Mouse (Mus musculus): ENCODE data around the gene Tgoln1. TPM values are rescaled to one million over a fixed set of nuclear protein-coding genes. Genes with fewer than 3 reads are reported as not detected.
A peak's percentile ranks its signal among the peaks of the same experiment; 100 is the strongest.

The Tgoln1 gene
- polyA plus RNA-seq, 1 experiment: 50.0 TPM

DNA sequence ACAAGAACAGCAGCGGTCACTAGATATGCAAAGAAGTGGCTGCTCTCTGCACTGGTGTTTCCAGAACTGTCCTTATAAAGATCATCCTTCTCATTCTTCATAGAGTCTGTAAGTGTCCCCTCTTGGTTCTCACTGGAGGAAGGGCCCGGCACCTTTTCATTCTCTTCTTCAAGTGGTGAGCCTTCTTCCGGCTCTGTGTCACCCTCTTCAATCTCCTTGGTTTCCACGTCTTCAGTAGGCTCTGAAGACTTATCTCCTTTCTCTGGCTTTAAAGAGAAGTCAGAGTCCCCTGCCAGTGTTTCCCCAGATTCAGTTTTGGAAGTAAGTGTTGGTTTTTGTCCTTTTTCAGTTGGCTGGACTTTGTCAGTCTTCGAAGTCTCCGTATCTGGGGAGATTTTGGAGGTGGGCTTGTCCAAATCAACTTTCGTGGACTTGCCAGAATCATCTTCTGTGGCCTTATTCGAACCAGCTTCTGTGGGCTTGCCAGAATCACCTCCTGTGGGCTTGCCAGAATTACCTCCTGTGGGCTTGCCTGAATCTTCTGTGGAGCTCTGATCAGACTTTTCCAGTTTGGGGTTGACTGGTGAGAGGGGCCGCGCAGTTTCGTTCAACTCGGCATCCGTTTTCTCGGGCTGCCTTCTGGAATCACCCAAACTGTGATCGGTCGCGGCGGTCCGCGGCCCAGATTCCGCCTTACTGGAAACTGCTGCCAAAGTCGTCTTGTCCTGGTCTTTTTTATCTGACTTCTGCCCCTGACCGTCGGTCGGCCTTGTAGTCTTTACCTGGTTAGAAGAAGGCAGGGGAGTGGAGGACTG lies 1.0 kb downstream of the Tgoln1 start:
- TF ChIP-seq POLR2A (IDR thresholded peaks at IDR 0.05; ENCODE audit: low read depth, low read length) (no peak), CTCF (IDR thresholded peaks at IDR 0.05; ENCODE audit: borderline replicate concordance, insufficient read depth, low read length) (no peak)
- Histone ChIP-seq H3K4me1 (ENCODE audit: control insufficient read depth, insufficient read depth, low read length) (no peaks in the 10 kb centered on the region), H3K4me3 (ENCODE audit: insufficient read depth, low read length) (peak overlapping the region; percentile 96), H3K27ac (ENCODE audit: insufficient read depth, low read length) (no peak overlapping the region)

DNA sequence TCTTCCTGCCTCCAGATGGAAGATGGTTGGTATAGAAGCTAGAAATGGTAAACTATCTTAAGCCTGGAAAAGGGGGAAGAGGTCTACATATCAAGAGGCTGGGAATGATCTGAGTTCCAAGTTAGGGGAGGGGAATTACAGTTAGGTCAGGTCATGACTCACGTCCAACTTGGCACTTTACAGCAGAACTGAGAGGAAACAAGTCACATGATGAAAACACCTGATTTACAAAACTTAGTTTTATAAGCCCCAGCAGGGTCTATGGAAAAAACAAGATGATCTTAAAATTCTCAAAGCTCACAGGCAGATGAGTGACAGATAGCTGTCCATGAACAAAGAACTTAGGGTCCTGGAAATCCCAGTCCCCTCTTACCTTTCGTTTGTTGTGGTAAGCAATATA lies 1.6 kb downstream of the Tgoln1 start:
- Histone ChIP-seq H3K4me3 (ENCODE audit: insufficient read depth, low read length) (peak overlapping the region; percentile 96), H3K4me1 (ENCODE audit: control insufficient read depth, insufficient read depth, low read length) (peaks cover 4% of the 10 kb centered on the region; the same call in 1 of the 2 replicates), H3K27ac (ENCODE audit: insufficient read depth, low read length) (no peak overlapping the region)
- TF ChIP-seq POLR2A (IDR thresholded peaks at IDR 0.05; ENCODE audit: low read depth, low read length): no peak
- TF ChIP-seq CTCF (IDR thresholded peaks at IDR 0.05; ENCODE audit: borderline replicate concordance, insufficient read depth, low read length): no peak

DNA sequence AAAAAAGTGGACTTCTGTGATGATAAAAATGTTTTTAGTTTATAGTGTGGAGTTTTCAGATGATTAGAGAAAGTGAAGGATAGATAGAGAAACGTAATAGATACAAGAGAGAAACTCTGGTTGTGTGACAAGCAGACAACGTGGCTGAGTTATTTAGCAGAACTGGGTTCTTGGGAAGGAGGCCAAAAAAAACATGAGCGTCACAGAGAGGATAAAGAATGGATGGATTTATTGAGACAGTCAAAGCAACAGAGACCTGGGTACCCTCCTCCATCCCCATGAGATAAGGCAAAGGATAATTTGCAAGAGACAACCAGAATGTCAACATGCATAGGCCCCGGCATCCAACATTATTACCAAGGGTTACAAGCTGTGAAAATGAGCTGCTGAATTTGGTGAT lies 6.5 kb downstream of the Tgoln1 start:
- no peak for TF ChIP-seq CTCF (IDR thresholded peaks at IDR 0.05; ENCODE audit: borderline replicate concordance, insufficient read depth, low read length)
- no peak for TF ChIP-seq POLR2A (IDR thresholded peaks at IDR 0.05; ENCODE audit: low read depth, low read length)
- Histone ChIP-seq H3K4me1 (ENCODE audit: control insufficient read depth, insufficient read depth, low read length) (peaks cover 4% of the 10 kb centered on the region; the same call in 1 of the 2 replicates), H3K4me3 (ENCODE audit: insufficient read depth, low read length) (no peak overlapping the region), H3K27ac (ENCODE audit: insufficient read depth, low read length) (no peak overlapping the region)

DNA sequence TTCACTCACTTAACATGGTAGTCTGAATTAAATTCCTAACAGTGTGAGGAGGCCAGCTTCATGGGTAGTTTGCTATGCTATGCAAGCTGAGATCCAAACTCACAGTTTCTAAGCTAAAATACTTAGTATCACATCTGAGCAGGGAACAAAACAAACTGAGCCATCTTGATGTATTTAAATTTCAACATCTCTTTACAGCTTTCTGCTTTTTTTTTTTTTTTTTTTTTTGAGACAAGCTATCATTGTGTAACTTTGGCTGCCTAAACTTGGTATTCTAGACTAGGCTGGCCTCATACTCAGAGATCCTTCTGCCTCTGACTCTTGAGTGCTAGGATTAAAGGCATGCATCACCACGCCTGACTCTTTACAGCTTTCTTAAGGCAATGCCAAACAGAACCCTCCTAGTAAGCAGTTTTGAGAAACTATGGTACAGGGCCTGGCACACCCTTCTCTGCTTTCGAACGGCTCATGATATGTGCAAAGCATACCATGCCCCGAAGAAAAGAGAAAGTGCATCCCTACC lies 8.1 kb downstream of the Tgoln1 start:
- no peak overlapping the region for H3K4me3 ChIP-seq (ENCODE audit: insufficient read depth, low read length)
- TF ChIP-seq CTCF (IDR thresholded peaks at IDR 0.05; ENCODE audit: borderline replicate concordance, insufficient read depth, low read length): no peak
- no peak for TF ChIP-seq POLR2A (IDR thresholded peaks at IDR 0.05; ENCODE audit: low read depth, low read length)
- H3K4me1 ChIP-seq (ENCODE audit: control insufficient read depth, insufficient read depth, low read length): peaks cover 4% of the 10 kb centered on the region; the same call in 1 of the 2 replicates
- no peak overlapping the region for H3K27ac ChIP-seq (ENCODE audit: insufficient read depth, low read length)

DNA sequence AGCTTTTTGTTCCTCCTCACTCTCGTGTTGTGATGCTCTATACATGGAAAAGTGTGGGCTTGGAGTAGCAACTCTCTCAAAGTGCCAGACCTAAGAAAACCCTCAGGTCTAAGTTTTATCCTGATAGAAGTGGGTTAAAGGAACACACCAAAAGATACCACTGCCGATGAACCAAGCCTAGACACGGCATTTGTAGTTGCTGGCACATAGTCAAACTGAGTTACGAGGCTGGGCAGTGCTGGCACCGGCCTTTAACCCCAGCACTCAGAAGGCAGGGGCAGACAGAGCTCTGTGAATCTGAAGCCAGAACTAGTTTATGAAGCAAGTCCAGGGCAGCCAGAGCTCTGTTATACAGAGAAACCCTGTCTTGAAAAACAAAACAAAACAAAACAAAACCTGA lies 9.1 kb downstream of the Tgoln1 start:
- H3K4me1 ChIP-seq (ENCODE audit: control insufficient read depth, insufficient read depth, low read length): peaks cover 4% of the 10 kb centered on the region; the same call in 1 of the 2 replicates
- no peak overlapping the region for H3K4me3 ChIP-seq (ENCODE audit: insufficient read depth, low read length)
- TF ChIP-seq POLR2A (IDR thresholded peaks at IDR 0.05; ENCODE audit: low read depth, low read length) (no peak), CTCF (IDR thresholded peaks at IDR 0.05; ENCODE audit: borderline replicate concordance, insufficient read depth, low read length) (no peak)
- H3K27ac ChIP-seq (ENCODE audit: insufficient read depth, low read length): no peak overlapping the region

DNA sequence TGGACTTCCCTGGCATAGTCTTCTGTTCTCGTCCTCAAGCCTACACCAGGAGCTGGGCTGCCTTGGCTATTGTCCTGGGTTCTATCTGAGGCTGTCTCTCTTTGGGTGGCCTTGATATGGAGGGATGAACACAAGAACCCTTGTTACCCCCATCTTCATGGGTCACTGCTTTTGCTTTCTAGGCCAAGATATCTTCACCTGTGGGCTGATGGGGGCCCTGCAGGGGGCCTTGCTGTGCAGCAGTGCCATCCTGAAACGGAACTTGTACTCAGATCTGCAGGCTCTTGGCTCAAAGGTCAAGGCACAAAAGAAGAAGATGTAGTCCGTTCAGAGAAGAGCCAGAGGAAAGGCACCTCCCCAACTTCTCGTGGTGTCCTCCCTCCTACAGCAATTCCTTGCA lies 9.7 kb downstream of the Tgoln1 start:
- TF ChIP-seq POLR2A (IDR thresholded peaks at IDR 0.05; ENCODE audit: low read depth, low read length) (no peak), CTCF (IDR thresholded peaks at IDR 0.05; ENCODE audit: borderline replicate concordance, insufficient read depth, low read length) (no peak)
- H3K27ac ChIP-seq (ENCODE audit: insufficient read depth, low read length): no peak overlapping the region
- H3K4me3 ChIP-seq (ENCODE audit: insufficient read depth, low read length): no peak overlapping the region
- H3K4me1 ChIP-seq (ENCODE audit: control insufficient read depth, insufficient read depth, low read length): peaks cover 4% of the 10 kb centered on the region; the same call in 1 of the 2 replicates

DNA sequence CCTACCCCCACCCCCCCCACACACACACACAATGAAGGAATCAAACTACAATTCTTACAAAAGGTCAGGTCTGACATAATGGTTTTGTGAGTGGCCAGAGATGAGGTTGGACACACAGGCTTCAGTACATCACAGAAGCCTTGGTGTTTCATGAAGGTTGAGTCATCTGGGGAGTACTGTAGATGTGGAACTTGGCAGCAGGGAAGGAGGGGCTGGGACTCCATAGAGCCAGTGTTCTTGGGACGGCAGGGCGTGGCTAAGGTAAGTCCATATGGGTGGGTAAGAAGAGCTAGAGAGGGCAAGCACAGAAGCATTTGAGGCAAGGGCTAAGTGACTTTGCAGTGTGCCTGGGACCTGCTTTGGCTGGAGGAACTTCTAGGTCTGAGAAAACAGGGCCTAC lies 12.7 kb downstream of the Tgoln1 start:
- Histone ChIP-seq H3K4me3 (ENCODE audit: insufficient read depth, low read length) (no peak overlapping the region), H3K27ac (ENCODE audit: insufficient read depth, low read length) (no peak overlapping the region)
- TF ChIP-seq POLR2A (IDR thresholded peaks at IDR 0.05; ENCODE audit: low read depth, low read length): no peak
- no peak for TF ChIP-seq CTCF (IDR thresholded peaks at IDR 0.05; ENCODE audit: borderline replicate concordance, insufficient read depth, low read length)

DNA sequence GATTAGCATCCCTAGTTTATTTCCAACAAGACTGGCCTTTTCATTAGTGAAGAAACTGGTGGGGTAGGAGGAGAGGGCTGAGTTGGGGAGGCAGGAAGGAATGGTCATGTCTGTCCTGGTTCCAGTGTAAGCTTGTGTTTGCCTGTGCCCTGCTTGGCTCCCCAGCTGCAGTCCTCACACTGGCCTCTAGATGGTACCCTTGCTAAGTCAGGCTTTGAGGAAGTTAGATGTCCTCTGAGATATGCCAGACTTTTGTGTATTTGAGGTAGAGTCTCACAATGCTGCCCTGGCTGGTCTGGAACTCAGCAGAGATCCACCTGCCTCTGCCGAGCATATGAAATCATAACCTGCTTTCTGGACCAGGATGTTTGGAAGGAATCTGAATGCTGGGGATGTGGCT lies 15.1 kb downstream of the Tgoln1 start:
- peak; percentile 80; the same call in 1 of the 2 replicates for TF ChIP-seq CTCF (IDR thresholded peaks at IDR 0.05; ENCODE audit: borderline replicate concordance, insufficient read depth, low read length)
- no peak for TF ChIP-seq POLR2A (IDR thresholded peaks at IDR 0.05; ENCODE audit: low read depth, low read length)
- peaks cover 2% of the 10 kb centered on the region; the same call in 1 of the 2 replicates for H3K4me1 ChIP-seq (ENCODE audit: control insufficient read depth, insufficient read depth, low read length)
- no peak overlapping the region for H3K4me3 ChIP-seq (ENCODE audit: insufficient read depth, low read length)
- H3K27ac ChIP-seq (ENCODE audit: insufficient read depth, low read length): no peak overlapping the region

More for the DNA sequence above, 12.7 kb downstream of the Tgoln1 start:
- H3K4me1 ChIP-seq (ENCODE audit: control insufficient read depth, insufficient read depth, low read length): no peaks in the 10 kb centered on the region; the same call in 1 of the 2 replicates

DNA sequence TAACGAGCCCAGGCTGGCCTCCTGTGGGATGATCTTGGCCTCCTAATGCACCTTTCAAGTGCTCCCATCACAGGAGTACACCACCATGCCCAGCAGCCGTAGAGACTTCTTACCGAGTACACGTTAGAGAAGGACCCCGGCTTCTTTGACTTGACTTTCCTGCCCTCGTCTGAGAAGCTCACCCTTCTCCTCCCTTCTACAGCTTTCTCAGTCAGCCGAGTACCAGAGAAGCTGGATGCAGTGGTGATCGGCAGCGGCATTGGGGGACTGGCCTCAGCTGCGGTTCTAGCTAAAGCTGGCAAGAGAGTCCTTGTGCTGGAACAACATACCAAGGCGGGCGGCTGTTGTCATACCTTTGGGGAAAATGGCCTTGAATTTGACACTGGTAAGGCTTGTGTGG lies 16.0 kb downstream of the Tgoln1 start:
- TF ChIP-seq POLR2A (IDR thresholded peaks at IDR 0.05; ENCODE audit: low read depth, low read length) (no peak), CTCF (IDR thresholded peaks at IDR 0.05; ENCODE audit: borderline replicate concordance, insufficient read depth, low read length) (no peak)
- Histone ChIP-seq H3K27ac (ENCODE audit: insufficient read depth, low read length) (no peak overlapping the region), H3K4me3 (ENCODE audit: insufficient read depth, low read length) (no peak overlapping the region), H3K4me1 (ENCODE audit: control insufficient read depth, insufficient read depth, low read length) (peaks cover 2% of the 10 kb centered on the region; the same call in 1 of the 2 replicates)

DNA sequence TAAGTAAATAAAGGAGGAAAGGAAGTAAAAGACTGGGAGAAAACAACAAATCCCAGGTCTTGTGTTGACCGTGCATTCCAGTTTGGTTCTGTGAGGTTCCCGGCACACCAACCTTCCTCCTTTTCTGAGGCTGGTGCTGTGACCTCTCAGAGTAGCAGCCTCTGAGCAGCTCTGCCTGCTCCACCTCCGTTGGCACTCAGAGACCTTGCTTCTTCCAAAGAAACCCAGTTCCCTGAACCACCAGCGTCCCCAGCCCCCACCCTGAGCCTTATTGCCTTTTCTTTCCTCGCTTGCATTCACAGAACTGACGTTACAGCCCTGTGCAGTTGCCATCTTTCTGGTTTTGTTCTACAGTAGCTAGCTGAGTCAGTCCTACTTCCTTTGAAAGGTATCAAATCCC lies 16.6 kb downstream of the Tgoln1 start:
- H3K4me3 ChIP-seq (ENCODE audit: insufficient read depth, low read length): no peak overlapping the region
- H3K4me1 ChIP-seq (ENCODE audit: control insufficient read depth, insufficient read depth, low read length): peaks cover 2% of the 10 kb centered on the region; the same call in 1 of the 2 replicates
- no peak for TF ChIP-seq CTCF (IDR thresholded peaks at IDR 0.05; ENCODE audit: borderline replicate concordance, insufficient read depth, low read length)
- TF ChIP-seq POLR2A (IDR thresholded peaks at IDR 0.05; ENCODE audit: low read depth, low read length): no peak
- no peak overlapping the region for H3K27ac ChIP-seq (ENCODE audit: insufficient read depth, low read length)
